Comparison of ENCODE assay signal across 27 mouse cellular contexts in the genomic region with DNA sequence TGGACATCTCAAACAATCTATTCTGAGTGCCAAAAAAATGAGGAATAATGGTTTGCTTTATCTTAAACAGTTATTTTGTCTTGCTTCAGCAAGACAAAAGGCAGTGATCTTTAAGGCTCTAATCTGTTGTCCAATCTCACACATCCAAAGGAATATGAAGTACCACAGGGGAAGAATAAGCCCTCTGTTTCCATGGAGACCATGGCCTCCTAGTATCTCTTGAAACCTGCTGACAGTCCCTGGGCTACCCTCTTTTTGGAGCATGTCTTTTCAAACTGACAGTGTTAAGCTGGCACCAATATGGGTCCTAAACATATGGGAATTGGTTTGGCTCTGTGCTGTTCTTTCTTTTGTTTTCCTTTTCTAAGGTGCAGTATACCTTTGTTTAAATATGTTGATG.
"Had no signal": no experiment of that assay in that cellular context is flagged by ENCODE, and none has a peak within 500 bp of the region (broad histone marks: within the 10 kb centered on the region; RNA-seq: fewer than 3 reads in every experiment).

No protein-coding gene starts in this region.

- H3K9ac ChIP-seq: heart, embryonic 12.5 days; hindbrain, embryonic 12.5 days; hindbrain, embryonic 14.5 days; intestine, embryonic 15.5 days; limb, embryonic 13.5 days; limb, embryonic 15.5 days had no signal

- H3K27me3 ChIP-seq: heart, embryonic 12.5 days; hindbrain, embryonic 12.5 days; intestine, embryonic 15.5 days; limb, embryonic 13.5 days; limb, embryonic 15.5 days had no signal

- H3K27ac ChIP-seq: gastrocnemius, adult 2 months; heart, embryonic 10.5 days; hindbrain, embryonic 10.5 days; hindbrain, embryonic 12.5 days; hindbrain, embryonic 14.5 days; intestine, embryonic 15.5 days; layer of hippocampus, adult 2 months; limb, embryonic 13.5 days; limb, embryonic 15.5 days had no signal

- DNase-seq: gastrocnemius, adult 2 months; gastrocnemius, postnatal 10 days; gastrocnemius, postnatal 25 days; heart, adult 18-20 months; heart, postnatal 10 days; heart, postnatal 4 days; kidney, adult 18-20 months; kidney, adult 8-10 months; kidney, postnatal 10 days; kidney, postnatal 25 days; kidney, postnatal 4 days; layer of hippocampus, adult 9-11 months; layer of hippocampus, postnatal 36 days; left cerebral cortex, postnatal 4 days had no signal

- H3K4me2 ChIP-seq: heart, embryonic 12.5 days; hindbrain, embryonic 12.5 days; hindbrain, embryonic 14.5 days; intestine, embryonic 15.5 days; limb, embryonic 13.5 days; limb, embryonic 15.5 days; liver, embryonic 11.5 days had no signal

- H3K4me1 ChIP-seq: heart, embryonic 10.5 days; heart, embryonic 12.5 days; hindbrain, embryonic 10.5 days; hindbrain, embryonic 12.5 days; intestine, embryonic 15.5 days; limb, embryonic 15.5 days had no signal

- H3K9me3 ChIP-seq: heart, embryonic 10.5 days; heart, embryonic 12.5 days; hindbrain, embryonic 10.5 days; hindbrain, embryonic 12.5 days; intestine, embryonic 15.5 days; limb, embryonic 13.5 days; limb, embryonic 15.5 days had no signal

- H3K4me3 ChIP-seq: gastrocnemius, adult 2 months; heart, embryonic 10.5 days; heart, embryonic 12.5 days; hindbrain, embryonic 10.5 days; hindbrain, embryonic 12.5 days; intestine, embryonic 15.5 days; layer of hippocampus, adult 2 months; limb, embryonic 13.5 days; limb, embryonic 15.5 days had no signal

- ATAC-seq: hindbrain, embryonic 16.5 days; inflammation-experienced regulatory T-cells, adult 6 months; intestine, embryonic 15.5 days; intestine, postnatal 0 days had no signal

- H3K36me3 ChIP-seq: heart, embryonic 10.5 days; heart, embryonic 12.5 days; hindbrain, embryonic 10.5 days; hindbrain, embryonic 12.5 days; intestine, embryonic 15.5 days; limb, embryonic 13.5 days; limb, embryonic 15.5 days had no signal
